Mouse (Mus musculus) gastrocnemius, adult 2 months (tissue): ENCODE measurements around the gene Irgc1. TPM values are rescaled to one million over a fixed set of nuclear protein-coding genes. Genes with fewer than 3 reads are reported as not detected.

Experiments
- DNase-seq: peaks from one replicate; pipeline ENCODE4 v3.0.0; 2022
- H3K27ac ChIP-seq: fragments of 200-600 bp; 2 replicates; pipeline ENCODE4 v1.8.1; 2022; ENCODE audit warnings: mild to moderate bottlenecking
- H3K4me3 ChIP-seq: fragments of 200-600 bp; 2 replicates; pipeline ENCODE4 v1.8.1; 2022; ENCODE audit warnings: mild to moderate bottlenecking, moderate library complexity
- CTCF ChIP-seq: fragments of 200-600 bp; IDR thresholded peaks from 2 replicates; pipeline ENCODE4 v1.8.1; 2022; ENCODE audit warnings: antibody characterized with exemption, mild to moderate bottlenecking, moderate library complexity
- intact Hi-C: fragments of 180-260 bp; cut with DNase I; formaldehyde crosslinking; loops from one replicate; pipeline ENCODE4 v1.15.1; 2025
- total RNA-seq, 2 experiments: library from RNA; stranded (reverse); gene quantifications; 2 replicates each; pipeline ENCODE4 v1.2.3; 2021

Irgc1 gene
- total RNA-seq, 2 experiments from 2014 or later = not detected

- Histone ChIP-seq H3K4me3 (peak within 1 kb of the TSS; percentile 76), H3K27ac (peak within 1 kb of the TSS; percentile 97)
- no peak for TF ChIP-seq CTCF
- peak; percentile 98 for DNase-seq
- intact Hi-C loops = no loop called here
Observed at GRCm38 (mm10) chr7:24399256-24400081, 52.6 kb downstream of the Irgc1 start, which contains the start of gene Smg9. Smg9 (plus strand) TSS chr7:24399619.

GRCm38 (mm10) chr7:24398364-24398913, 53.7 kb downstream of the Irgc1 start:
- no peak overlapping the region for H3K27ac ChIP-seq
- H3K4me3 ChIP-seq = no peak overlapping the region
- intact Hi-C loops = no loop called here
- no peak for DNase-seq
- no peak for TF ChIP-seq CTCF

- intact Hi-C loops = no loop called here
- no peak for DNase-seq
- no peak for TF ChIP-seq CTCF
- Histone ChIP-seq H3K27ac (no peak overlapping the region), H3K4me3 (no peak overlapping the region)
Observed at GRCm38 (mm10) chr7:24396832-24397231, 55.3 kb downstream of the Irgc1 start.

GRCm38 (mm10) chr7:24394475-24395161, 57.5 kb downstream of the Irgc1 start:
- no peak overlapping the region for H3K27ac ChIP-seq
- intact Hi-C loops = no loop called here
- TF ChIP-seq CTCF = no peak

GRCm38 (mm10) chr7:24394054-24394453, 58.0 kb downstream of the Irgc1 start:
- H3K27ac ChIP-seq = no peak overlapping the region
- DNase-seq = no peak
- H3K4me3 ChIP-seq = no peak overlapping the region
- intact Hi-C loops = no loop called here
- no peak for TF ChIP-seq CTCF

More at GRCm38 (mm10) chr7:24394475-24395161, 57.5 kb downstream of the Irgc1 start:
- no peak overlapping the region for H3K4me3 ChIP-seq
- DNase-seq = no peak

- Histone ChIP-seq H3K27ac (peak overlapping the region; percentile 80; the same call in 1 of the 2 replicates), H3K4me3 (no peak overlapping the region)
- DNase-seq = no peak
- intact Hi-C loops = no loop called here
- no peak for TF ChIP-seq CTCF
Observed at GRCm38 (mm10) chr7:24391687-24392086, 60.4 kb downstream of the Irgc1 start.

- Histone ChIP-seq H3K4me3 (peak overlapping the region; percentile 52), H3K27ac (peak overlapping the region; percentile 80)
- DNase-seq = peak; percentile 63
- no peak for TF ChIP-seq CTCF
- intact Hi-C loops = no loop called here
Observed at GRCm38 (mm10) chr7:24391077-24391476, 61.0 kb downstream of the Irgc1 start.

- intact Hi-C loops = no loop called here
- peak overlapping the region; percentile 80 for H3K27ac ChIP-seq
- no peak for DNase-seq
- H3K4me3 ChIP-seq = no peak overlapping the region
- TF ChIP-seq CTCF = no peak
Observed at GRCm38 (mm10) chr7:24390512-24390911, 61.6 kb downstream of the Irgc1 start.

GRCm38 (mm10) chr7:24389516-24390187, 62.4 kb downstream of the Irgc1 start:
- H3K27ac ChIP-seq = peak overlapping the region; percentile 80
- no peak overlapping the region for H3K4me3 ChIP-seq
- DNase-seq = peak; percentile 31
- intact Hi-C loops = no loop called here
- TF ChIP-seq CTCF = no peak

GRCm38 (mm10) chr7:24387059-24387556, 65.0 kb downstream of the Irgc1 start:
- DNase-seq = peak; percentile 71
- intact Hi-C loops = no loop called here
- TF ChIP-seq CTCF = no peak

GRCm38 (mm10) chr7:24384827-24385226, 67.3 kb downstream of the Irgc1 start:
- peak; percentile 97; the same call in 1 of the 2 replicates for TF ChIP-seq CTCF
- H3K27ac ChIP-seq = no peak overlapping the region
- intact Hi-C loops = loop anchor here (2.0 kb wide), 1 partner anchor 20 kb away; no protein-coding TSS in a partner anchor
- peak; percentile 69 for DNase-seq
- no peak overlapping the region for H3K4me3 ChIP-seq

More at GRCm38 (mm10) chr7:24387059-24387556, 65.0 kb downstream of the Irgc1 start:
- Histone ChIP-seq H3K27ac (peak overlapping the region; percentile 67), H3K4me3 (no peak overlapping the region)

GRCm38 (mm10) chr7:24384070-24384469, 68.0 kb downstream of the Irgc1 start:
- intact Hi-C loops = loop anchor here (2.0 kb wide), 1 partner anchor 19 kb away; no protein-coding TSS in a partner anchor
- DNase-seq = no peak
- TF ChIP-seq CTCF = no peak
- Histone ChIP-seq H3K4me3 (no peak overlapping the region), H3K27ac (no peak overlapping the region)
